Mouse (Mus musculus): ENCODE measurements around the gene Tmtc2.

- TF ChIP-seq POLR2A (IDR thresholded peaks at IDR 0.05; ENCODE audit: extremely low read depth, insufficient read depth, low read length) (no peak), CTCF (IDR thresholded peaks at IDR 0.05; ENCODE audit: low read depth, low read length) (no peak)
Observed at GRCm38 (mm10) chr10:105425052-105425451, 149.2 kb downstream of the Tmtc2 start.
